Mouse (Mus musculus) MEL (cell line): Measurements from ENCODE around the gene Pcdh18. TPM values are rescaled to one million over a fixed set of nuclear protein-coding genes. Genes with fewer than 3 reads are reported as not detected.

Source experiments
- DNase-seq: peaks from one replicate; pipeline ENCODE4 v3.0.0; 2011; ENCODE audit warnings: low read depth, low spot score
- H3K27ac ChIP-seq: 2 replicates; pipeline ENCODE4 v1.5.1; 2012; ENCODE audit warnings: low read depth, mild to moderate bottlenecking, control low read depth, low read length, moderate library complexity; ENCODE audit not compliant: control insufficient read depth
- H3K27me3 ChIP-seq, 2 experiments: fragments of 150-350 bp in 1 of 2; sonication (generic) in 1 of 2; 2 replicates each; pipeline ENCODE4 v1.6.1; 2012; ENCODE audit warnings: low read length in 2 of 2, mild to moderate bottlenecking in 2 of 2, improper control_type of control experiment in 1 of 2, moderate library complexity in 1 of 2; ENCODE audit not compliant: insufficient read depth in 2 of 2, control insufficient read depth in 1 of 2
- H3K36me3 ChIP-seq, 2 experiments: 2 replicates each; pipeline ENCODE4 v1.6.1; 2012 to 2014; ENCODE audit warnings: low read length in 2 of 2, improper control_type of control experiment in 1 of 2, inconsistent platforms in 1 of 2, mild to moderate bottlenecking in 1 of 2; ENCODE audit not compliant: insufficient read depth in 2 of 2, control insufficient read depth in 1 of 2
- H3K4me1 ChIP-seq, 2 experiments: fragments of 150-350 bp in 1 of 2; sonication (generic) in 1 of 2; 2 replicates each; pipeline ENCODE4 v1.6.1; 2012; ENCODE audit warnings: low read length in 2 of 2, improper control_type of control experiment in 1 of 2, mild to moderate bottlenecking in 1 of 2; ENCODE audit not compliant: insufficient read depth in 2 of 2, control insufficient read depth in 1 of 2
- H3K4me3 ChIP-seq, 2 experiments: fragments of 150-350 bp in 1 of 2; sonication (generic) in 1 of 2; 2 replicates each; pipeline ENCODE4 v1.5.1; 2012; ENCODE audit warnings: low read depth in 2 of 2, low read length in 2 of 2, mild to moderate bottlenecking in 2 of 2, moderate library complexity in 2 of 2, control low read depth in 1 of 2, improper control_type of control experiment in 1 of 2; ENCODE audit not compliant: control insufficient read depth in 1 of 2, insufficient read depth in 1 of 2
- H3K79me2 ChIP-seq: 2 replicates; pipeline ENCODE4 v1.6.1; 2012; ENCODE audit warnings: mild to moderate bottlenecking, low read length, moderate library complexity; ENCODE audit not compliant: control insufficient read depth, poor library complexity, insufficient read depth
- H3K9ac ChIP-seq: 2 replicates; pipeline ENCODE4 v1.6.1; 2012; ENCODE audit warnings: low read depth, mild to moderate bottlenecking, control low read depth, low read length, moderate library complexity; ENCODE audit not compliant: control insufficient read depth, poor library complexity, severe bottlenecking
- H3K9me3 ChIP-seq: fragments of 150-350 bp; sonication (generic); replicated peaks from 2 replicates; pipeline ENCODE4 v1.6.1; 2012; ENCODE audit warnings: mild to moderate bottlenecking, low read length, improper control_type of control experiment, moderate library complexity; ENCODE audit not compliant: insufficient read depth
- BHLHE40 ChIP-seq: IDR thresholded peaks from 2 replicates; pipeline ENCODE4 v1.6.1; 2012; ENCODE audit warnings: low read depth, mild to moderate bottlenecking, inconsistent platforms, low read length, improper control_type of control experiment, borderline replicate concordance
- CHD1 ChIP-seq: IDR thresholded peaks from 2 replicates; pipeline ENCODE4 v1.6.1; 2012; ENCODE audit warnings: low read depth, mild to moderate bottlenecking, inconsistent platforms, low read length, improper control_type of control experiment
- CHD2 ChIP-seq: IDR thresholded peaks from 2 replicates; pipeline ENCODE4 v1.6.1; 2011; ENCODE audit warnings: low read length, improper control_type of control experiment
- E2F4 ChIP-seq: IDR thresholded peaks from 2 replicates; pipeline ENCODE4 v1.6.1; 2011; ENCODE audit warnings: low read depth, low read length, improper control_type of control experiment, borderline replicate concordance
- ELF1 ChIP-seq: IDR thresholded peaks from 2 replicates; pipeline ENCODE4 v1.6.1; 2014; ENCODE audit warnings: low read depth, mild to moderate bottlenecking, inconsistent platforms, low read length, improper control_type of control experiment, moderate library complexity
- EP300 ChIP-seq, 2 experiments: IDR thresholded peaks; 2 replicates each; pipeline ENCODE4 v1.6.1; 2011; ENCODE audit warnings: improper control_type of control experiment in 2 of 2, low read length in 2 of 2, low read depth in 1 of 2, mild to moderate bottlenecking in 1 of 2
- ETS1 ChIP-seq: IDR thresholded peaks from 2 replicates; pipeline ENCODE4 v1.6.1; 2012; ENCODE audit warnings: low read depth, mild to moderate bottlenecking, inconsistent platforms, low read length, improper control_type of control experiment, moderate library complexity
- GABPA ChIP-seq: IDR thresholded peaks from 2 replicates; pipeline ENCODE4 v1.6.1; 2012; ENCODE audit warnings: low read depth, mild to moderate bottlenecking, inconsistent platforms, low read length, improper control_type of control experiment, moderate library complexity
- HCFC1 ChIP-seq: IDR thresholded peaks from 2 replicates; pipeline ENCODE4 v1.6.1; 2012; ENCODE audit warnings: low read depth, mild to moderate bottlenecking, inconsistent platforms, low read length, improper control_type of control experiment, moderate library complexity
- KAT2A ChIP-seq: conservative IDR thresholded peaks from 2 replicates; pipeline ENCODE4 v1.6.1; 2012; ENCODE audit warnings: low read depth, low read length, improper control_type of control experiment, inconsistent platforms
- MAX ChIP-seq: IDR thresholded peaks from 2 replicates; pipeline ENCODE4 v1.6.1; 2011; ENCODE audit warnings: low read length, improper control_type of control experiment
- MAZ ChIP-seq: IDR thresholded peaks from 2 replicates; pipeline ENCODE4 v1.6.1; 2012; ENCODE audit warnings: low read depth, mild to moderate bottlenecking, inconsistent platforms, low read length, improper control_type of control experiment
- MEF2A ChIP-seq: IDR thresholded peaks from 2 replicates; pipeline ENCODE4 v1.6.1; 2014; ENCODE audit warnings: low read depth, mild to moderate bottlenecking, inconsistent platforms, low read length, improper control_type of control experiment; ENCODE audit not compliant: poor library complexity, insufficient replicate concordance, severe bottlenecking; ENCODE audit errors: extremely low read depth
- SIN3A ChIP-seq: IDR thresholded peaks from 2 replicates; pipeline ENCODE4 v1.6.1; 2012; ENCODE audit warnings: low read length, improper control_type of control experiment, inconsistent platforms
- SMC3 ChIP-seq: IDR thresholded peaks from 2 replicates; pipeline ENCODE4 v1.6.1; 2011; ENCODE audit warnings: low read depth, low read length, improper control_type of control experiment
- UBTF ChIP-seq: IDR thresholded peaks from 2 replicates; pipeline ENCODE4 v1.6.1; 2012; ENCODE audit warnings: low read depth, mild to moderate bottlenecking, inconsistent platforms, low read length, improper control_type of control experiment, moderate library complexity, borderline replicate concordance; ENCODE audit not compliant: insufficient read depth
- USF2 ChIP-seq, 2 experiments: IDR thresholded peaks; 2 replicates each; pipeline ENCODE4 v1.6.1; 2011 to 2012; ENCODE audit warnings: improper control_type of control experiment in 2 of 2, low read length in 2 of 2, borderline replicate concordance in 1 of 2, inconsistent platforms in 1 of 2, low read depth in 1 of 2, mild to moderate bottlenecking in 1 of 2; ENCODE audit not compliant: insufficient read depth in 1 of 2
- ZC3H11A ChIP-seq: IDR thresholded peaks from 2 replicates; pipeline ENCODE4 v1.6.1; 2012; ENCODE audit warnings: low read depth, mild to moderate bottlenecking, inconsistent platforms, low read length, improper control_type of control experiment
- ZKSCAN1 ChIP-seq: IDR thresholded peaks from 2 replicates; pipeline ENCODE4 v1.6.1; 2012; ENCODE audit warnings: low read depth, mild to moderate bottlenecking, inconsistent platforms, low read length, improper control_type of control experiment, moderate library complexity
- ZNF384 ChIP-seq: IDR thresholded peaks from 2 replicates; pipeline ENCODE4 v1.6.1; 2012; ENCODE audit warnings: low read depth, mild to moderate bottlenecking, inconsistent platforms, low read length, improper control_type of control experiment
- polyA plus RNA-seq, 2 experiments: library from polyadenylated mRNA; stranded (reverse) in 1 of 2; unstranded in 1 of 2; fragments of >175 nt in 1 of 2; fragments of >200 nt in 1 of 2; gene quantifications; 2 replicates each; pipeline versions ENCODE4 v1.2.1 to v1.2.4; 2012; ENCODE audit warnings: low replicate concordance in 2 of 2, low read depth in 1 of 2; ENCODE audit not compliant: insufficient read length in 2 of 2, insufficient read depth in 1 of 2, missing spikeins in 1 of 2
- total RNA-seq: library from RNA; depleted of rRNA; stranded (reverse); fragments of 300-350 nt; gene quantifications from 2 replicates; pipeline ENCODE4 v1.2.3, GENCODE M21; 2012

The Pcdh18 gene
- total and polyA plus RNA-seq, 3 experiments, result not detected

DNA sequence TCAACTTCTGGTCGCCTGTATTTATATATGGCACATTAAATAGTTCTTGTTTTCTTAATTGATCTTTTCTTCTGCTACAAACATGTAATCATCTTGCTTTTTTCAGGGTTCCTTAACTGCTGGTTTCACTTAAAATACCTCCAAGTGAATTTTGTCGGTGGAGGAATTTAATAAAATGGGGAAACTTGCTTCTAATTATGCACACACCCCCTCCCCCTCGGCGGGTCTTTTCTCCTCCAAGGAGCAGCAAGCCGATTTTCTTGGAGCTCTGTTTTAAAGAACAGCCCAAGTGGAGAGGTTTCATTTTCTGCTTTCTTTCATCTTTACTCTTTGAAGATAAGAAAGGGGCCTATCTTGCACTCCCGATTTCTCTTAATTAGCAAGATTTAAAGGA is 498 bp upstream of the Pcdh18 start:
- Histone ChIP-seq H3K79me2 (no peaks in the 10 kb centered on the region), H3K27me3 (no peaks in the 10 kb centered on the region), H3K4me3 (no peak overlapping the region), H3K9ac (no peak overlapping the region)
- DNase-seq, result no peak
- no peak for TF ChIP-seq CHD2
- no peak for TF ChIP-seq SIN3A
- TF ChIP-seq ETS1, result no peak
- no peak for TF ChIP-seq MAX
- no peak for TF ChIP-seq GABPA
- no peak for TF ChIP-seq MAZ
- no peak for TF ChIP-seq ELF1
- no peak for TF ChIP-seq BHLHE40
- TF ChIP-seq E2F4, result no peak
- TF ChIP-seq SMC3, result no peak
- TF ChIP-seq ZKSCAN1, result no peak
- TF ChIP-seq UBTF, result no peak
- TF ChIP-seq USF2 (IDR thresholded peaks at IDR 0.05; ENCODE audit: borderline replicate concordance in 1 of 2, insufficient read depth in 1 of 2, low read depth in 1 of 2, low read length in 2 of 2), result no peak
- no peak for TF ChIP-seq EP300 (IDR thresholded peaks at IDR 0.05; ENCODE audit: low read depth in 1 of 2, low read length in 2 of 2)
- TF ChIP-seq CHD1, result no peak
- no peak for TF ChIP-seq ZNF384
- no peak for TF ChIP-seq MEF2A
- no peak for TF ChIP-seq HCFC1
- TF ChIP-seq KAT2A, result no peak
- TF ChIP-seq ZC3H11A, result no peak
- TF ChIP-seq, all 39 proteins: peak for 0
- Histone ChIP-seq H3K36me3 (no peaks in the 10 kb centered on the region), H3K27ac (no peak overlapping the region), H3K4me1 (no peaks in the 10 kb centered on the region), H3K9me3 (no peaks in the 10 kb centered on the region)
